Comparison of ENCODE assay signal across 8 mouse cellular contexts in the genomic region with DNA sequence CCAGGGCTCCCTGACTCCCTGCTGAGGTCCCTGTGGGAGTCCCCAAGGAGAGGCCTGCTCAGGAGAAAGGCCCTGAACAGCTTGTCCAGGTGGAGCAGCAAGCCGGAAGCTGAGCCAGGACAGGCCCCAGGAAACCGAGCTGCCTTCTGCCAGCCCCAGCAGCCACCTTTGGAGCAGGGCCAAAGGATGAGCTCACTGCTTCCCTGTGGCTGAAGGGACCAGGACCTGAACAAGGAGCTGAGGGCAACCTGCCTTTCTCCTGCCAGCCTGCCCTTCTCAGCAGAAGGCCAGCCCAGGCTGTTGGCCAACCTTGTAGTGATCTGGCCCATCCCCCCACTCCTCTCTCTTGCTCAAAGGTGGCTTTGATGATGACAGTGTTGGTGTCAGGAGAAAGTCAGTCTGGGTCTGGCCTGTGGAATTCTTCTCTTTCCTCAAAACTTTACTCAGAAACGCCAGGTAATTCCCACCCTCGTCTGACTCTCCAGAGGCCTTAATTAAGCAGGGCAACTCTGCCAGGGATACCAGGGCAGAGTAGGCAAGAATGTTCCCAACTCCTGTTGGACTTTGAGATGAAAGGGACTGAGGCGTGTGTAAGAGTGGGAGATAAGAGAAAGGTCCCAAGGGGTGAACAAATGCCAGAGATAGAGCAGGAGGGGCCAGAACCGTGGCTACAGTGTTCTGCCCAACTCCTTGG. TPM values are rescaled to one million over a fixed set of nuclear protein-coding genes. Genes with fewer than 3 reads are reported as not detected.
DNase-seq lines count a peak whose midpoint lies in the region; ATAC-seq and TF ChIP-seq lines count a peak whose summit lies in the region.
"Had no signal": no experiment of that assay in that cellular context is flagged by ENCODE, and none has a peak within 500 bp of the region (broad histone marks: within the 10 kb centered on the region; RNA-seq: fewer than 3 reads in every experiment).

No protein-coding gene starts in this region.

- no peak overlapping the region for H3K4me2 ChIP-seq in midbrain, postnatal 0 days (ENCODE audit: low read depth, low read length, poor library complexity, severe bottlenecking)
- no peak overlapping the region for H3K4me2 ChIP-seq in stomach, postnatal 0 days (replicated peaks; ENCODE audit: low read depth)
- H3K4me2 ChIP-seq: stomach, embryonic 15.5 days had no signal

- H3K9ac ChIP-seq in midbrain, postnatal 0 days (replicated peaks; ENCODE audit: low read length, poor library complexity, severe bottlenecking), result no peak overlapping the region
- no peak overlapping the region for H3K9ac ChIP-seq in stomach, postnatal 0 days (ENCODE audit: low read length)
- H3K9ac ChIP-seq: stomach, embryonic 15.5 days had no signal

- peak; percentile 72 for DNase-seq in midbrain, postnatal 0 days (ENCODE audit: low spot score)
- DNase-seq in midbrain, embryonic 10.5 days (ENCODE audit: low spot score), result no peak
- peak; percentile 99 for DNase-seq in brain, adult 2 months (ENCODE audit: low read depth, low spot score)
- peak; percentile 34 to 56 for DNase-seq in heart, postnatal 14 days
- peak; percentile 66 for DNase-seq in stomach, postnatal 0 days (ENCODE audit: low spot score)
- no peak for DNase-seq in liver
- no peak for DNase-seq in left cerebral cortex, adult 9 months (ENCODE audit: low spot score in 2 of 2)

- H3K4me1 ChIP-seq in midbrain, postnatal 0 days (ENCODE audit: insufficient read depth, low read length), result no peaks in the 10 kb centered on the region
- H3K4me1 ChIP-seq in midbrain, embryonic 10.5 days, result no peaks in the 10 kb centered on the region
- H3K4me1 ChIP-seq in stomach, postnatal 0 days (replicated peaks; ENCODE audit: control insufficient read depth, insufficient read depth), result no peaks in the 10 kb centered on the region
- H3K4me1 ChIP-seq: stomach, embryonic 15.5 days had no signal

- H3K27me3 ChIP-seq in midbrain, postnatal 0 days (ENCODE audit: insufficient read depth, low read length), result no peaks in the 10 kb centered on the region
- no peaks in the 10 kb centered on the region for H3K27me3 ChIP-seq in midbrain, embryonic 10.5 days (ENCODE audit: low read depth, poor library complexity, severe bottlenecking)
- no peaks in the 10 kb centered on the region for H3K27me3 ChIP-seq in stomach, postnatal 0 days (ENCODE audit: control insufficient read depth, insufficient read depth, low read length)
- H3K27me3 ChIP-seq: stomach, embryonic 15.5 days had no signal

- H3K9me3 ChIP-seq in midbrain, postnatal 0 days (ENCODE audit: low read length), result no peaks in the 10 kb centered on the region
- no peaks in the 10 kb centered on the region for H3K9me3 ChIP-seq in midbrain, embryonic 10.5 days (replicated peaks)
- H3K9me3 ChIP-seq in stomach, postnatal 0 days (ENCODE audit: control insufficient read depth, low read length), result no peaks in the 10 kb centered on the region
- H3K9me3 ChIP-seq: stomach, embryonic 15.5 days had no signal

- H3K27ac ChIP-seq in midbrain, postnatal 0 days (ENCODE audit: low read depth, low read length), result no peak overlapping the region
- no peak overlapping the region for H3K27ac ChIP-seq in midbrain, embryonic 10.5 days (replicated peaks)
- no peak overlapping the region for H3K27ac ChIP-seq in stomach, postnatal 0 days (replicated peaks)
- H3K27ac ChIP-seq: stomach, embryonic 15.5 days had no signal

- TF ChIP-seq EP300 in stomach, postnatal 0 days (optimal IDR thresholded peaks at IDR 0.05), result no peak

- 56% methylated on average over 6 of the region's 6 CpGs for WGBS in midbrain, postnatal 0 days
- 70% methylated on average over 6 of the region's 6 CpGs for WGBS in midbrain, embryonic 10.5 days
- 38% methylated on average over 6 of the region's 6 CpGs for WGBS in stomach, postnatal 0 days

- peaks cover 20% of the 10 kb centered on the region for H3K36me3 ChIP-seq in midbrain, postnatal 0 days (ENCODE audit: insufficient read depth, low read length)
- no peaks in the 10 kb centered on the region for H3K36me3 ChIP-seq in midbrain, embryonic 10.5 days
- H3K36me3 ChIP-seq in stomach, postnatal 0 days (ENCODE audit: control insufficient read depth, insufficient read depth, low read length), result no peaks in the 10 kb centered on the region
- H3K36me3 ChIP-seq: stomach, embryonic 15.5 days had no signal

- no peak overlapping the region for H3K4me3 ChIP-seq in midbrain, postnatal 0 days (ENCODE audit: low read depth, low read length)
- no peak overlapping the region for H3K4me3 ChIP-seq in midbrain, embryonic 10.5 days
- H3K4me3 ChIP-seq in stomach, postnatal 0 days (ENCODE audit: low read depth, low read length), result no peak overlapping the region
- H3K4me3 ChIP-seq: stomach, embryonic 15.5 days had no signal

- peak; percentile 27; the same call in 1 of the 2 replicates for ATAC-seq in midbrain, postnatal 0 days (ENCODE audit: low FRiP score)
- peak; percentile 55; the same call in 1 of the 2 replicates for ATAC-seq in stomach, postnatal 0 days (ENCODE audit: low FRiP score, low TSS enrichment)

- intact Hi-C loops in heart, postnatal 14 days (cut with DNase I), result no loop called here

- no peak for TF ChIP-seq CTCF in midbrain, postnatal 0 days (IDR thresholded peaks at IDR 0.05)
- no peak for TF ChIP-seq CTCF in stomach, postnatal 0 days (IDR thresholded peaks at IDR 0.05; ENCODE audit: low read depth)

RNA-seq across cellular contexts. Expression of a gene that starts 13.8 kb away (rescaled TPM):
- 35.2 TPM in 2 replicates for total RNA-seq in midbrain, postnatal 0 days (2014; rRNA removed)
- polyA plus RNA-seq in midbrain, postnatal 0 days (2015; fragmentation: Nextera tagmentation; extraction: Ambion mirVana), result 56.6 and 61.0 TPM in 2 replicates
- 6.8 and 10.5 TPM in 2 replicates for polyA plus RNA-seq in midbrain, embryonic 10.5 days (2016; fragmentation: Nextera tagmentation; extraction: Ambion mirVana)
- total RNA-seq in heart, postnatal 14 days (2021), result 10 to 100 TPM; 19.1 to 19.3 TPM
- 26.8 and 29.8 TPM in 2 replicates for polyA plus RNA-seq in stomach, postnatal 0 days (2015; fragmentation: Nextera tagmentation; extraction: Ambion mirVana)

RNA-seq across cellular contexts. Expression of a gene that starts 21.3 kb away (rescaled TPM):
- total RNA-seq in midbrain, postnatal 0 days (2014; rRNA removed), result 80.7 and 85.4 TPM in 2 replicates
- 130 and 143 TPM in 2 replicates for polyA plus RNA-seq in midbrain, postnatal 0 days (2015; fragmentation: Nextera tagmentation; extraction: Ambion mirVana)
- polyA plus RNA-seq in midbrain, embryonic 10.5 days (2016; fragmentation: Nextera tagmentation; extraction: Ambion mirVana), result 227 and 257 TPM in 2 replicates
- total RNA-seq in heart, postnatal 14 days (2021), result 10 to 100 TPM; 54.3 to 69.8 TPM
- 310 and 318 TPM in 2 replicates for polyA plus RNA-seq in stomach, postnatal 0 days (2015; fragmentation: Nextera tagmentation; extraction: Ambion mirVana)

RNA-seq across cellular contexts. Expression of a gene that starts 29.3 kb away (rescaled TPM):
- total RNA-seq in midbrain, postnatal 0 days (2014; rRNA removed), result not detected in 2 replicates
- 0.07 TPM in 1 of 2 replicates, not detected in the other for polyA plus RNA-seq in midbrain, postnatal 0 days (2015; fragmentation: Nextera tagmentation; extraction: Ambion mirVana)
- 0.16 and 0.50 TPM in 2 replicates for polyA plus RNA-seq in midbrain, embryonic 10.5 days (2016; fragmentation: Nextera tagmentation; extraction: Ambion mirVana)
- total RNA-seq in heart, postnatal 14 days (2021), result not detected
- 2.7 and 4.4 TPM in 2 replicates for polyA plus RNA-seq in stomach, postnatal 0 days (2015; fragmentation: Nextera tagmentation; extraction: Ambion mirVana)

RNA-seq across cellular contexts. Expression of a gene that starts 30.2 kb away (rescaled TPM):
- 149 and 178 TPM in 2 replicates for total RNA-seq in midbrain, postnatal 0 days (2014; rRNA removed)
- 12.3 and 14.1 TPM in 2 replicates for polyA plus RNA-seq in midbrain, postnatal 0 days (2015; fragmentation: Nextera tagmentation; extraction: Ambion mirVana)
- polyA plus RNA-seq in midbrain, embryonic 10.5 days (2016; fragmentation: Nextera tagmentation; extraction: Ambion mirVana), result 0.49 and 1.5 TPM in 2 replicates
- total RNA-seq in heart, postnatal 14 days (2021), result under 1 TPM in 1 of 2 experiments, not detected in 1; 0.07 TPM
- 0.21 and 0.23 TPM in 2 replicates for polyA plus RNA-seq in stomach, postnatal 0 days (2015; fragmentation: Nextera tagmentation; extraction: Ambion mirVana)

RNA-seq across cellular contexts. Expression of a gene that starts 54.5 kb away (rescaled TPM):
- 1.5 TPM in 2 replicates for total RNA-seq in midbrain, postnatal 0 days (2014; rRNA removed)
- polyA plus RNA-seq in midbrain, postnatal 0 days (2015; fragmentation: Nextera tagmentation; extraction: Ambion mirVana), result 2.5 and 2.9 TPM in 2 replicates
- polyA plus RNA-seq in midbrain, embryonic 10.5 days (2016; fragmentation: Nextera tagmentation; extraction: Ambion mirVana), result 1.3 and 1.9 TPM in 2 replicates
- 1 to 10 TPM; 4.8 to 6.1 TPM for total RNA-seq in heart, postnatal 14 days (2021)
- polyA plus RNA-seq in stomach, postnatal 0 days (2015; fragmentation: Nextera tagmentation; extraction: Ambion mirVana), result 12.2 and 14.3 TPM in 2 replicates

Comparison
In these comparisons a context has a peak if more than half of its experiments do, and no peak if none do; other contexts are left out.
1. DNase-seq: peak in midbrain, postnatal 0 days (single experiment), brain, adult 2 months (single experiment), heart, postnatal 14 days (2 of 2) and stomach, postnatal 0 days (single experiment); none in midbrain, embryonic 10.5 days (single experiment), liver (single experiment) and left cerebral cortex, adult 9 months (0 of 2).